Mouse (Mus musculus) layer of hippocampus, postnatal 36 days (tissue): ENCODE results near the gene Kcne1. TPM values are rescaled to one million over a fixed set of nuclear protein-coding genes. Genes with fewer than 3 reads are reported as not detected.

Experiments used
- DNase-seq, 2 experiments: peaks; one replicate each; pipeline ENCODE4 v3.0.0; 2022
- total RNA-seq, 2 experiments: library from RNA; stranded (reverse); gene quantifications; 2 replicates each; pipeline ENCODE4 v1.2.3; 2021

Kcne1 gene
- total RNA-seq: not detected

DNA sequence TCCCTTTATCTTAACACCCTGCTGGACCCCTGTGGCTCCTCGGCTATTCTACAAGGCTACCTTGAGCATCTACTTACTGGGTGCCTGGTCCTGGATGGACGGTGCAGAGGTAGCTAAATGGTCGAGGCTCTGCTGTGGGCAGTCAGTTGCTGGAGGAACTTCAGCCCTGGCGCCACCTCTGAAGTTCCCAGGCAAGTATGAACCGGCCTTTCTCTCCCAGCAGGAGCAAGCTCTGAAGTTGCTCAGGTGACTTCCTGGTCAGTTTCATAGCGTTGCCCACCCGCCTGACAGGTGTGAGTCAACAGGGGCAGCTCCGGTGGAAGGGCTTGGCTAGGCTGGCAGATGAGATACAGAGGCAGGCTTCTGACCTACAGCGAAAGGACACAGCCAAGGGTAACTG is at the start of gene Kcne1:
Kcne1 (minus strand) TSS at position 240 of the 400 bp plus-strand sequence.
- DNase-seq: no peak

DNA sequence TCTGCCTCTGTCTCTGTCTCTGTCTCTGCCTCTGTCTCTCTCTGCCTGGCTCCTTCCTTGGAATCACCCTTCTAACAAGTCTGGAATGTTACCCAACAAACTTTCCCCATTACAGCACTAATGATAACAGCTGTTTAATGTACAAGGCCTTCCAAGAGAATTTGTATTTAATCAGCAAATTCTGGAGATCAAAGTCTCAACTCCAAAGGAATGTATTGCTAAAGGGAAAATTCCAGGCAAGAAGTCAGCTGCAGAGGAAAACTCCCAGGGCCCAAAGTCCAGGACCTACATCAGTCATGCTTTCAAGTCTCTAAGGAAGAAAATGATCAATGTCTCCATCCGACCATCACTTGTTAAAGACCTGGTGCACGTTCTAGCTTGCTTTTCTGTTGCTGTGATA is 48.6 kb upstream of the Kcne1 start:
- no peak for DNase-seq

DNA sequence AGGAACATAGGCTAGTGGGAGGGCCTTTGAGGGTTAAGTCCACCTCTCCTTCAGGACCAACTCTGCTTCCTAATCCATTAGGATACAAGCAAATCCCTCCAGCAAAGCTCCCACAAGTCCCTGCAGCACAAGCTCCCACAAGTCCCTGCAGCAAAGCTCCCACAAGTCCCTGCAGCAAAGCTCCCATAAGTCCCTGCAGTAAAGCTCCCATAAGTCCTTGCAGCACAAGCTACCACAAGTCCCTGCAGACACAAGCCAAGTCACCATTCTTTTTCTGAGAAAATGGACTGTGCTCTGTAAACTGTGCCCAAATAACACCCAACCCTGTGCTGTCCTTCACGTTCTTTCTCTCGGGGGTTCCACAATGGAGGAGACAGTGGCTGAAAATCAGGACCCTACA is 44.9 kb upstream of the Kcne1 start:
- no peak for DNase-seq

DNA sequence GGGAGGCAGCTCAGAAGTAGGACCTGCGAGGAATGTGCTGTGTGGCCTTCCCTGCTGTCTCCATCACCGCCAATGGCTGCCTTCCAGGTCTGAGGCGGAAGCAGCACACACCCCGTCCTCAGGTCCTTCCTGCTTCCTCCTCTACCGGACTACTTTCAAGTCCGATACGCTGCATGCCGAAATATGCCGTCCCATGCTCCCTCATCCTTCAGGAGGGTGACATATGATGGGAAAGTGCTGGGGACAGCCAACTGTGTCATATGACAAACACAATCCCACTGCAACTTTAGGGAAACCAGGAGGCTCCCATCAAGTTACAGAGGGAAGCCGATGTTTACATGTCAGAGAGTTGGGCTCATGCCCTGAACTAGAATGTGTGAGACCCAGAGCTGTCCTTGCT is 43.8 kb upstream of the Kcne1 start:
- no peak for DNase-seq

DNA sequence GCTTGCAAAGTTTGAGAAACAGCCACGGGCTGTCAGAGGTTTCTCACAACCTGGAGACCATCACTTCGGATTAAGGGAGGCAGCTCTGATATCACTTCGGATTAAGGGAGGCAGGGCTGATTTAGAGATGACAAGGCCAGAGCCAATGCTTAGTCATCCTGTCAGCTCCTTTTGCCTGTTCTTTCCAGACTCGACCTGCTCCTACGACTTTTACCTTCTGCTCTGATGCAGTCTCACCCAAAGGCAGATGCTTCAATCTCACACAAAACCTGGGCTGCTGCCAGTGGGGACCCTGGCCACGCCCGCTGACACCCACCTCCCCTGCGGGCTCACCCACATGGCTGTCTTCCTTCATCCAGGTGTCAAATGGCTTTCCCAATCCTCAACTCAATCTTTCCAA is 42.9 kb upstream of the Kcne1 start:
- DNase-seq: no peak

DNA sequence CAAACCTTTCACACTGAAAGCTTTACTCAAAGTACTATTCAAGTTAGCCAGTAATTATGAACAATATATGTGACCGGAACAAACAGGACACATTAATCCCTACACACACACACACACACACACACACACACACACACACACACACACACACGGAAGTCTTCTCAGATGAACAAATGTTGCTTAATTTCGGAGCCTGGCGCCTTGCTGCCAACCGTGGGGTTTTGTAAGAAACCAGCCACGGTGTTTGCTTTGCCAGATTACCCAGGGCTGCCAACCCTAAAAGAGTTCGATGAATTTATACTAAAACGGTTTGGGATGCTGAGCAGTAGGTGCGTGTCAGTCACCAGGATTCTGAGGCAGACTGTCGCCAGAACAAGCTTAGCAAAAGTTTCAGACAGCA is 41.9 kb upstream of the Kcne1 start:
- no peak for DNase-seq

DNA sequence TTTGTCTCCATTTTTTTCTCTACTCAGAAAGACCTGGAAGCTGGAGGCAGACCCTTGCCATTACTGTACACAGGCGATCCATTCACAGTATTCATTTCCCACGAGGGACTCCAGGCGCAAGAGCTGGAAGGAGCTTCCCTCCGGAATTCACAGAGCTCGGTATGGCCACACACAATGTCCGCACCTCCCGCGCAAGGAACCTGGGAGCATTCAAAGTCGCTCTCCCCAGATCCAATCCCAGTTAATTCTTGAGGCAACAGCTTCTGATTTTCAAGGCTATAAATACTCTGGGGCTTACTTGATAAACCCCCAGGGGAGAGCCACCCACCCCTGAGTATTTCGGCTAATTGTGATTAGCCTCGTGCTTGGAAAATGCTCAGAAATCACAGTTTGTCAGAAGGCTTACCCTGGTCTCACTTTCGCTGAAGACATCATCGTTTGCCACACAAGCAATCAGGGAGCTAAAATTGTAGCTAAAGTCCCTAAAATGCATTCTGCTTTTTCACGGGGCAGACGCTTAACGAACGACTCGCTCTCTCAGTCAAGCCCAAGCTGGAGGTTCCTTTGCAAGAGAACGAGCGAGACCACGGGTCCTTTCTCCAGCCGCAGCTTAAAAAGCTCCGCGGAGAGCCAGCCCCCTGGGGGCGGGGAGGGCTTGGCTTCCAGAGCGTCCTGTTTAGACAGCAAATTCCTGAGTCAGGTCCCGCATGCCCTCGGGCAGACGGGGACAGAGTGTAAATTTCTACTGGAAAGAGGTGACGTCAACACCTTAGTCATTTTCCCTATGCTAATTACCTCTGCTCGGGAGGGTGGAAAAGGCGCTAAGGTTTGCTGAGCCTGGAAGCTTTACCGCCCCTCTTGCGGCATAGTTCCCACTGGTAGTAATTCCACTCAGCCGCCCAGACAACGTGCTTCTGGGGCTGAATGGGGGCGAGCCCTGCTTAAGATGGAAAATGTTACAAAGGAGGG is 40.5 kb upstream of the Kcne1 start:
- peak; percentile 67 to 69 for DNase-seq

DNA sequence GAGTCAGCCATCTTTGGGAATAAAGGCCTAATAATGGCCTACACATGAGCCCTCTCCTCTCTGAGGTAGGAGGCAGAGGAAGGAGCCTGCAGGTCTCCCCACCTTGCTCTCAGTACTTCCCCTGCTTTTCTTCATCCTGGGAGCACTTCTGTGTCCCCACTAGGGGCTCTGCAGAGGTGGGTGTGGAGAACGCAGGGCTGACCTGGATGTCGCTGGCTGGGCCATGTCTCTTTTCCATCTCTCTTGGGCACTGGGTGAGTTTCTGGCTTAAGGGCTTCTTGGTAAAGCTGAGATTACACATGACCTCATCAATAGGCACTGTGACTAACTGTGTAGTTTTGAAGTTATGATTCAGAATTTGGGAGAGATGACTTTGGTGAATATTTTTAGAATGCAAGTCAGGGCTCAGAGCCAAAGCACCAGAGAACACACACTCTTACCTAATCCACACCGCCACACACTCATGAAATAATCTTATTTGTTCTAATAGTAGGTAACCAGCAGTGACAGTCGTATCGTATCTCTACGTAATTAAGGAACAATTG is 39.4 kb upstream of the Kcne1 start:
- no peak for DNase-seq

DNA sequence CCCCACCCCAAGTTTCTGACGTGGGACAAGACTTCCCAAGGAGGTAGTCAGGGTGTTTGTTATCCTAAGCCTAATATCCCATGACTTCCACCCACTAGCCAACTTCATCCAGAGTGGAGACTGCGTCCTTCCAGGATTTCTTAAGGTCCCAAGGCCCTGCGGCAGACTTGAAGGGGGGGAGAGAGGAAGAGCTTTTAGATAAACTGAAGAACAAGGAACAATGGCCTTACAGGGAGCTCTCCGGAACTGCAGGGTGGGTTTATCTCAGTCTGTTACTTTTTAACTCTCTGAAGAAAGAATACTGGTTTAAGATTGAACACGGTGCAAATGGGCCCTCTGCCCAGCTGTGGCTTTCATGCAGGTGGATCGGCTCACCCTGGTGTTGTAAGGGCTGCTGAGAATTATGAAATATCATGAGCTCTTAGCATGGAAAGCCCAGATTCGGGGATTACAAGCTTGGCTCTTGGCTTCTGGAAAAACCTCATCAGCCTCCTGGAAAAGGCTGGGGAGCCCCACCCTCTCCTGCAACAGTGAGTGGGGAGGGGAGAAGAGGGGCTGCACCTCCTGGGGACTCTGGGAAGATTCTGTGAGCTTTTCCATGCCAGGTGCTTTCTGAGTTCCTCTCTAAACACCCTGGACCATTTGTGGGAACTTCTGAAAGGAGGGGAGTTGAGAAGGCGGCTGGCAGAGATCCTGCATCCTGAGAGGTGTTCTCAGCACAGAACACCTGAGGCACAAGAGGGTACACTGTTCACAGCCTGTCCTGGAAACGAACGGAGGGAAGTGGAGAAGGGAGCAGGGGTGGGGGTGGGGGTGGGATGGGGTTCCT is 38.7 kb upstream of the Kcne1 start:
- DNase-seq: no peak

DNA sequence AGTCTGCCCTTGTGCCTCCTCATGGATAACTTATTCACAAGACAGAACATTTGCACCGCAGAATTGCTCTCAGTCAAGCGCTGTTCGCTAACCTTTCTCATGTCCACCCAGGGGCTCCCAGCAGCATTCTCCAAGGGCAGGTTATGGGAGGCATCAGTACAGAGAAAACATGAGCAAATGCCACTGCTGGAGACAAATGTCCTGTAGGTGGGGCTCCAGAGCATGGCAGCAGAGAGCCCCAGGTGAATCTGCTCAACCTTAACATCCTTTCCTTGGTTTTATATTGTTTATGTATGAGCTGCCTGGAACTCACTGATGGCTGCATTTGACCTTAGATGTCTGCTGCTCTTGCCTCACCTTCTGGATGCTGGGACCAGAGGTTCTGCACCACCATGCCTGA is 34.5 kb upstream of the Kcne1 start:
- DNase-seq: no peak

DNA sequence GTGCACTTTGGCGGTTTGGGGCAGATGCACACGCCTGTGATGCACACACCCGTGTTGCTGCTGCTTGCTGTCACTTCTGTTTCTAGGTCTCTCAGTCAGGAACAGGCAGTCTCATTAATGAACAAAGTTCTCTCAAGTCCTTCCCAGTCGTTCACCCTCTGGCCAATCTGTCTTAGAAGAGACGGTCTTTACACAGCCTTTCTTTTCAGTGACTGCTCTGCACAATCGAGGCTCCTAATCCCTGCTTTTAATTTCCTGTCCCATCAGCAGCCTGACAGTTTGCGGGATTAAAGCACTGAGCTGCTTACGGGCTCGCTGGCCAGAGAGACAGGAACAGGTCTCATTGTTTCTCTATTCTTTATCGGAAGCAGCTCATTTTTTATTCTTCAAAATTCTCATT is 28.4 kb upstream of the Kcne1 start:
- no peak for DNase-seq

DNA sequence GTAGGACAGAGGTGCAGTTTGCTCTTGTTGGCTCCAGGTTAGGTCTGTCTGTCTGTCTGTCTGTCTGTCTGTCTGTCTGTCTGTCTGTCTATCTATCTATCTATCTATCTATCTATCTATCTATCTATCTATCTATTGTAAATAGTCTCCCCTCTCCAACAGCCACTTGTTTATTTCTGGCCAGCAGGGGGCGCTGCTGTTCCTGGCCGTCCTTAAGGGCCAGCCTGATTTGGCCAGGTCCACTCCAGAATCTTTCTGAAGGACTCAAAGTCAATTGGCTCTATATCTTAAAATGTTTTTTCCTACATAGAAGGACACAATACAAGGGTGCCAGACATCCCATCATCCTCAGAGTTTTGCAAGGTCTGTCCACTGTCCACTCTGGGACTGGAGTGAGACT is 25.8 kb upstream of the Kcne1 start:
- DNase-seq: peak in 1 of 2 experiments; percentile 24

DNA sequence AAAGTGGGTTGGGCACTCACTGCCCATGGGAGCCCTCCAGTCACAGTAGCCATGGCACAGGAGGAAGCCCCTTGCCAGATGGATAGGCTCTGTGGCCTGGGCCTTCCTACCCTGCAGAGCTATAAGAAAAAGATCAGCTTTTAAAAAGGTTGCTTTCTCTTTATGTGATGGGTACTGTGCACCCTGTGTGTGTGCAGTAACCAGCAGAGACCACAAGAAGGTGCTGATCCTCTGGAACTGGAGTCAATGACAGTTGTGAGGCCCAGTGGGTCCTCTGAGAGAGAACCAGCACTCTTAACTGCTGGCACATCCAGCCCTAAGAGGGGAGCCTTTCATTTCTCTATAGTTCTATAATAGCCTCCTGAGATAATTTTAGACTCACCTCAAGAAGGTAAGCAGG is 24.1 kb upstream of the Kcne1 start:
- DNase-seq: no peak

DNA sequence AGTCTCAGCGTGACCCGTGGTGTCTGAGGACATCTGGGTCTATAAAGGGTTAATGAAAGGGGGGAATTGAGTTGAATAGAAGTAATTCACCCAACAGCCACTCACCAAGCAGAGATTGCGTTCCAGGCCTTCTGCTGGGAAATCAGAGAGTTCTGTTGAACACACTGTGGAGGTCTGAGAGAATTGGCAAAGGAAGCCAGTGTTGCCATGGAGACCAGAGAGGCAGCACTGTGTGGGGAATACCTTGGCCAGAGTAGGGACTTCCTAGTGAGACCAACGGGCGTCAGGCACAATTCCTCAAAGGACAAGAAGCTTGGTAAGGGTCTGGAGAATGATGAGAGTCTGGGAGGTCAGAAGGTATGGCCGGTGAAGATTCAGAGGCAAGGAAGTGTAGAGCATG is 23.2 kb upstream of the Kcne1 start:
- DNase-seq: peak; percentile 52 to 55

DNA sequence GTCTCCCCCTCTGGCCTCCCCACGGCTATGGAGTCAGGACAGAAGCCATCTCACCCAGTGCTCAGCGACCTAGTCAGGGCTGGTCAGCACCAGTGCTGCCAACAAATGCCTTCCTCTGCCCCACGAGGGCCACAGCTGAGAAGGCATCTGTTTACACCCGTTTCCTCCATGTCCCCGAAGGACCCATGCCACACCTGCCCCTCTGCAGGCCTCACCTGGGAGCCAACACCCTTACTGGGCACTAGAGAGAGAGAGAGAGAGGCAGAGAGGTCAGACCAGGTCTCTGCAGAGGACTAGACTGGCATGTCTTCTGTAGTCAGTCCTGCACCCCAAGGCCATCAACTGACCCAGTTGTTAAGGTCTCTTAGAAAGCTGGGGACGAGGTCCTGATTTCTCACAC is 21.8 kb upstream of the Kcne1 start:
- DNase-seq: no peak

DNA sequence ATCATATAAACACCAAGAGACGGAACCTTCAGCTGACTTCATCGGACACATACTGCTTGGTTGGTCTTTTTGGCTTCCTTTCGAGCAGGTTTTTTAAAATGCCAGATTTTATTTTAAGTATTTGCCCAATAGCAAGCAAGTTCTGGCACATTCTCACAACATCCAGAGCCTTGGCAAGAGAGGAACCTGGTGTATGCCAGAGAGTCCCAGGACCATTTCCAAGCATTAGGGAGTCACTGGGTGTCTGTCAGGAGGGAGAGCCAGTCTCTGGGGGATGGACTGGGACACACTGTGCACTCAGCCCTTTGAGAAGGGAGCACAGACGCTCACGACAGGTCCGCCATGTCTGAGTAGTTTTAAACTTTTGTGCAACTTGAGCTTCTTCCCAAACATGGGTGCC is 17.7 kb upstream of the Kcne1 start:
- peak in 1 of 2 experiments; percentile 20 for DNase-seq

DNA sequence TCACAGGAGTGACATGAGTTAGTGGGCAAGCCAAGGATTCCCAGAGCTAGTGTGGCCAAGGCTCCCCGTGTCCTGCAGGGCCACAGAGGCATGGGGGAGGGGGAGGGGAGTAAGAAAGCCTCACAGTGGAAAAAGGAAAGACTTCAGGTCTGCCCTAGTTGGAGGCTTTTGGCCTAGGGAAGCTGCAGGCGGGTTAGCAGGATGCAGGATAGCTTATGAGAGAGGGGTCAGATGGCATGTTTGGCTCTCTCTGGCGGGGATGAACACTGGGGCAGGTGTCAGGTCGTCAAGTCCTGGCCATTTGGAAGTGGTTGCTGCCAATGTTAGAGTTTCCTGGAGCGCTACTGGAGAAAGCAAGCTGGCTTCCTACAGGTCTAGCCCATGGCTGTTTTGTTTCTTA is 12.4 kb upstream of the Kcne1 start:
- no peak for DNase-seq

DNA sequence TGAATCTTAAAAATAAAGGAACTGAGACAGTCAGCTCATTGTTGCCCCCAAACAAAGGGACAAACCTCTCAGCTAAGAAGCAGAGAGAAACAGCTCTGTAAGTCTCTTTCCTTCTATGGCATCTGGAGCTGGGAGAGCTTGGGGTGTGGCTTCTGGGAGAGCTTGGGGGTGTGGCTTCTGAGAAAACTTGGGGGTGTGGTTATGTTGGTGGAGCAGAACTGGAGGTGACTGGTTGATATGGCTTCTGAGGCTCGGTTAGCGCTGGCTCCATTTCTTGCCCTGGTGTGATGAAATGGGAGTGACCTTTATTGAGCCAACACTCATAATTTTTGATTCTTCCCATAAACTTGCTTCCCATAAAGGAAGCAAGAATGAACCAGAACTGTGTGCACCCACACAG is 10.0 kb upstream of the Kcne1 start:
- no peak for DNase-seq

DNA sequence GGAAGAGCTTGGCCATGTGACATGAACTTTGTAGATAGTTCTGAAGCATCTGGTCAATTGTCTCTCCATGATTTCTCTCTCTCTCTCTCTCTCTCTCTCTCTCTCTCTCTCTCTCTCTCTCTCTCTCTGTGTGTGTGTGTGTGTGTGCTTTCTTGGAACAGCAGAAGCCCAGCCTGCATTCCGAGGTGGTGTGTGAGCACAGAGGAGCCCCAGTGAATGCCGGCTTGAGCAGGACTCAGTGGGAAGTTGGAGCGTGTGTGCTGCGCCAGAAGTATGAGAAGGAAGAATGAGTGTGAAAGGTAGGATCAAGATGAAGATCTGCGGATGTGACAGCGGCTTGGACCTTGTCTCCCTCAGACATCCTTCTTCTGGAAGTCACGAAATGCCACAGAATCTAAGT is 6.2 kb upstream of the Kcne1 start:
- DNase-seq: no peak

DNA sequence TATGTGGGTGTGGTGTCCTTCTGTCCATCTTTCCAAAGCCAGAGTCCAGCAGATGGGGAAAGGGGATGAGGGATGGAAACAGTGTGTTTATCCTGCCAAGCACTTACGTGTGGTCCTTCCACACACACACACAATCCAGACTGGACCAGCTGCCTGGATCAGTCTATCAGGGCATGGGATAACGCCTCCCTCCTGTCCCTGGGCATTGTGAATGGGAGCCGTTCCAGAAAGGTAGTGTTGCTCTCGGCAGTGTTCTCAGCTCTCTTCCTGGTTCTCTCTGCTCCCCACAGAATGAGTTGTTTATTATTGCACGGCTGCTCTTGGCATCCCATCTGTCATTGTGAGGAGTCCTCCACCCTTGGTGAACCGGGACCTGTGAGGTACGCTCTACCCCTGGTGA is 1.4 kb upstream of the Kcne1 start:
- DNase-seq: no peak

DNA sequence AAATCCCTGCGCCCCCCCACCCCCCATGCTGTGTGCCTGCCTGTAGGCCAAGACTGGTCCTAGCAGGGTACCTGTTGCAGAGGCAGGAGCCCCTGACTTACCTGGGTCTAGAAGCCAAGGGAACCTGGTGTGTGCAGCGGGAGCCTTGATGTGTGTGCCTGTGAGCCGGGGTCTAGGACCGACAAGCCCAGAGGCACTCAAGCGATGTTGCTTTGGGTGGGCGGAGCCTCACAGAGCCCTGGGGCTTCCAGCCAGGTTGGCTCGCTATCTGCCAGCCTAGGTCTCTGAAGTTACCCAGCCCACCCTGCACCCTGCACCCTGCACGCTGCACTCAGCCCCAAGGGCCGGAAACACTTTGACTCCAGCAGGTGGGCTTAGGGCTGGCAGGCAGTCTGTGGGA is 534 bp downstream of the Kcne1 start:
- no peak for DNase-seq

DNA sequence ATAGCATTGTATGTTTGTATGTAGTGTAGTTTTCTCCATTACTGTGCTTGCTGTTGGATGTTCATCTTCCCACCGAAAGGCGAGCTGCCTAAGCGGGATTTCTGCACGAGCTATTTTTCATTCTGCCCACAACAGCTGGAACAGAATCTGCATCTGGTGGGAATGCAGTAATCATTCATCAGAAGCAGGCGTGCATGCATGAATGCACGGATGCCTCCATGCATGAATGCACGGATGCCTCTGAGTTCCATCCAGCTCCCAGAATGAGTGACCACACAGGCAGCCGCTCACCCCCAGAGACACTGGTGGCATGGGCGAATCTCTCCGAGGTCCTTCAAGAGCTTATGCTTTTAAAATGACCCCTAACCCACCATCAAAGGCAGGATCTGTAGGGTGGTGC is 1.7 kb downstream of the Kcne1 start:
- DNase-seq: no peak

DNA sequence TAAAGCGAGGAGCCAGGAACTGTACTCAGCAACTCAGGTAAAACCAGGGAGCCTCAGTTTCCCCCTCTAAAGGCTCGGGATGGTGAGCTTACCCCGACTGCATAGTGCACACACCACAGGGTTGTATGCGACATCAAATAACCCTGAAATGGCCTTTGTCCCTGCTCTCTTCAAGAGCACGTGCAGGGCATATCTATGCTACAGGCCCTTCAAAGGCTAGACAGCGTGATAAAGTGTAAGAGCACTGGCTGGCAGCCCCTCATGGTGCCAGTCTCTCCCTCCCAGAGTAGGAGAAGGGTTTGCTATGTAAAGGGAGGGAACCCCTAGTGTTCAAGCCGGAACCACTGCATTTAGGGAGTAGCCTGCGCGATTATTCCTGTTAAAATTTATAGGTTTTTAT is 2.2 kb downstream of the Kcne1 start:
- DNase-seq: no peak
